Mouse (Mus musculus) cerebellum, adult 11-12 months (tissue): ENCODE measurements around the gene Hsd3b7.

Experiments used
- DNase-seq: peaks from one replicate; pipeline ENCODE4 v3.0.0; 2022

Hsd3b7 gene

DNA sequence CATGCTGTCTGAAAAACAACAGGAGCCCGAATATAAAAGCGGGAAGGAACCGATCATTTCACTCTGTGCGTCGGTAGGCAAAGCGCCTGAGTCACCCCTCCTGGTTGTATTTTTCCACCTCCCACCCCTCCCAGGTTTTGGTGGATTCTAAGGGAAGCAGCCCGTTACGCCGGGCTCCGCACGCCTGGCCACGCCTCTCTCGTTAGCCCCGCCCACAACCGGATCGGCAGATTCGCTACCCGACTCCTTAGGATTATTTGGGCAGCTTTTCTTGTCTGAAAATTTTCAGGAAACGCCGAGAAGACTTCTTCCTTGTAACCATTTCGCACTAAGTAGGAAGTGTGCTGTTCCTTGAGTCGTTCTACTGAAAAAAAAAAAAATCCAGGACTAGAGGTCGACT is 24.0 kb upstream of the Hsd3b7 start, which contains the start of gene Setd1a:
Setd1a (plus strand) TSS at position 245 of the 400 bp plus-strand sequence.
- peak; percentile 90 for DNase-seq

DNA sequence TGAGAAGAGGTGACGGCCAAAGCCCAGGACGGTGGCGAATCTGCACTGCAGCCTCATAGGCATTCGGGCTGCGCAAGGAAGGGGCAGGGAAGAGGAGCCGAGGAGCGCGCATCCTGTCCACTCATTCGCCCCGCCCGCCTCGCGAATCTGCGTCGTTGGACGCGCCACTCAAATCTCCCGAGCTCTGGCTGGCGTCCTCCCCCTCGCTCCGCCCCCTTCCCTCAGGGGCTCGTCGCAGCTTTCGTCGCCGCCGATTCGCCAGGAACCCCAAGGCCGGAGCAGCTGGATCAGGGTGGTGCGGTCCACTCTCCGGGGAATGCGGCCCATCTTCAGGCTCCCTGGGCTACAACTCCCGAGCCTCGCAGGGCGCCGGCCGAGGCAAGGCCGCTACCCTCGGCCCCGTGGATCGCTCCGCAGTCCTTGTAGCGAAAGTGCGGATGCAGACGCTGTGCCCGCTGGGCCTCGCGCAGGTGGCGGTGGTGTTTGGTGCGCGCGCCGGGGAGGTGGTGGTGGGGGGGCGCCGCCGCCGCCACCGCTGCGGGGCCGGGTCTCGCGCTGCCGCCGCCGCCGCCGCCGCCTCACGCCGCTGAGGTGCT is 23.4 kb upstream of the Hsd3b7 start:
- DNase-seq: peak; percentile 97

DNA sequence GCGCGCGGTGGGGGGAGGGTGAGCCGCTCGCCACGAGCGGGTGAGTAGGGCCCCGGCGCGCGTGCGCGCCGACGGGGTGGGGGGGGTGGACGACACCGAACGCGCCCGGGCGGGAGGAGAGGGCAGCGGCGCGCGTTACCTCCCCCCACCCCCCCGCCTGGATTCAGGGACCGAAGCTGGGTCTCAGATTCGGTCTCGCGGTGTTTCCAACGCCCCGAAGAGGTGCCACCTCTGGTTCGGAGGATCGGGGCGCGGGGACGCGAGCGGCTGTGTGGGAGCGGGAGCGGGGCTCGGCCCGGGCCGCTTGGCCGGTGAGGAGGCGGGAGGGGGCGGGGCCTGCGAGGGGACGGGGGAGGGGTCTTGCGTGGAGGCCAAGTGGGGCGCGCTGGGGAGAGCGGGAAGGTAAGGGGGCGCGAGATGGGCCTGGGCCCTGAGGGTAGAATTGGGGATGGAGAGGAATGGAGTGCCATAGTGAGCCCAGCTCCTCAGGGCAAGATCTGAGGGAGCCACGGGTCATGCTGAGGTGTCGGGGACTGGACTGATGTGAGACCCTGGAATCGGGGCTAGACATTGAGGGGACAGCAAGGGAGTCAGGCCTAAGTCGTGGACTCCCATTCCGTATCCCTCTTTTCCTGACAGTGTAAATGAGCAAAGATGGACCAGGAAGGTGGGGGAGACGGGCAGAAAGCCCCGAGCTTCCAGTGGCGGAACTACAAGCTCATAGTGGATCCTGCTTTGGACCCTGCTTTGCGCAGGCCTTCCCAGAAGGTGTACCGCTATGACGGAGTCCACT is 22.7 kb upstream of the Hsd3b7 start:
- DNase-seq: peak; percentile 74

DNA sequence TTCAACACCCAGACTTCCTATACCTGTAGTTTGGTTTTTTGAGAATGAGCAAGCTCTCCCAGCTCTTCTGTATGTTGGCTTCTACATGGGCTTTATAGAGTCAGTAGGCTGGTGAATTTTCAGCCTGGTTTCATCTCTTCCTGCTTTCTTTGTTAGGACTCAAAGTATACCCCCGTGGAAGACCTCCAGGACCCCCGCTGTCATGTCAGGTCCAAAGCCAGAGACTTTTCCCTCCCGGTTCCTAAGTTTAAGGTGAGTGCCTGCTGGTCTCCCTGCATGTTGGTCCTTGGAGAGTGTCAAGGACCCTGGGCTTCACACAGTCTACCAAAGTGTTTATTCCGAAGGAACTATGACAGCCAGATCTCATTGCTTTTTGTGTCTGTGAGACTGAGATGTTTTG is 22.1 kb upstream of the Hsd3b7 start:
- DNase-seq: peak; percentile 55

DNA sequence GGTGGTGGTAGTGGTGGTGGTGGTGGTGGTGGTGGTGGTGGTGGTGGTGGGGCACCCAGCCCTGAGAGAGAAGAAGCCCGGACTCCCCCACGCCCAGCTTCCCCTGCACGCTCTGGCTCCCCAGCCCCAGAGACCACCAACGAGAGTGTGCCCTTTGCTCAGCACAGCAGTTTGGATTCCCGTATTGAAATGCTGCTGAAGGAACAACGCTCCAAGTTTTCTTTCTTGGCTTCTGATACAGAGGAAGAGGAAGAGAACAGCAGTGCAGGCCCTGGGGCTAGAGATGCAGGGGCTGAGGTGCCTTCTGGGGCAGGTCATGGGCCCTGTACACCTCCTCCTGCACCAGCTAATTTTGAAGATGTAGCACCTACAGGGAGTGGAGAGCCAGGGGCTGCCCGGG is 15.1 kb upstream of the Hsd3b7 start, which contains the start of gene Gm49388:
Gm49388 (plus strand) TSS at position 301 of the 400 bp plus-strand sequence.
- DNase-seq: no peak

DNA sequence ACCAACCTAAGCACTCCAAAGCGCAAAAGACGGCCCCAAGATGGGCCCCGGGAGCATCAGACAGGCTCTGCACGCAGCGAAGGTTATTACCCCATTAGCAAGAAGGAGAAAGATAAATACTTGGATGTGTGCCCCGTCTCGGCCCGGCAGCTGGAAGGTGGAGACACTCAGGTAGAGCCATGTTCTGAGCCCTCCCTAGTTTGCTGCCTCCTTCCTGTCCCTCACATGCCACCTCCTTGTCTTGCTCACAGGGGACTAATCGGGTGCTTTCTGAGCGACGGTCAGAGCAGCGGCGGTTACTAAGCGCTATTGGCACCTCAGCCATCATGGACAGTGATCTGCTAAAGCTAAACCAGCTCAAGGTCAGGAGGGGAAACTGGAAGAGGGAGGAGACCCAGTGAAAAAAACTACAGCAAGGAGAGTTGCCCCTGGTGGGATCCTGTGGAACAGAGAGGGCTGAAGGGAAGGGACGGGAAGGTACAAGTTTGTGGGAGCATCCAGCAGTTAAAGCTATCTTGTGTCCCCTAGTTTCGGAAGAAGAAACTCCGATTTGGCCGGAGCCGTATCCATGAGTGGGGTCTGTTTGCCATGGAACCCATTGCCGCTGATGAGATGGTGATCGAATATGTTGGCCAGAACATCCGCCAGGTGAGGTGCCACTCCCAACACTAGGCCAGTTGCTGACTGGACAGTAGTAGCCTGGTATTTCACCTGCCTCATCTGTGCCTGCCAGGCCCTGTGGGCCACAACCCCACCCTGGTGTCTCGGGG is 3.1 kb upstream of the Hsd3b7 start:
- peak; percentile 60 for DNase-seq

DNA sequence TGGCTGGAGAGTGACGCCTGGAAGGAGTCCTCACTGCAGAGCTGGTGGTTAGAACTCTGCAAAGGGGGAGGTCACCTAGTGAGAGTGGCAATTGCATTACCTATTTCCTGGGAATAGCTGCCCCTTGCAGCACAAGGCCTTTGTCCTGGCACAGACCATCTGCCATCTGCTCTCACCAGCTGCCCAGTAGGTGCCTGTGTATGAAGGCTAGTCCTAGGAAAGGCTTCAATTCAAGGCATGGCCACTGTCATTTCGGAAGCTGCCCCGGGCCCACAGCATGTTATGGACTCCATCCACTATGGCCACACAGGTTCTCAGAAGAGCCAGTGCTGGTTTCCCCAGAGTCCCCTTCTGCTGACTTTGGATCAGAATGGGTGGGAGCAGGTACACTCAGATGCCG is 1.8 kb upstream of the Hsd3b7 start:
- DNase-seq: peak; percentile 97

DNA sequence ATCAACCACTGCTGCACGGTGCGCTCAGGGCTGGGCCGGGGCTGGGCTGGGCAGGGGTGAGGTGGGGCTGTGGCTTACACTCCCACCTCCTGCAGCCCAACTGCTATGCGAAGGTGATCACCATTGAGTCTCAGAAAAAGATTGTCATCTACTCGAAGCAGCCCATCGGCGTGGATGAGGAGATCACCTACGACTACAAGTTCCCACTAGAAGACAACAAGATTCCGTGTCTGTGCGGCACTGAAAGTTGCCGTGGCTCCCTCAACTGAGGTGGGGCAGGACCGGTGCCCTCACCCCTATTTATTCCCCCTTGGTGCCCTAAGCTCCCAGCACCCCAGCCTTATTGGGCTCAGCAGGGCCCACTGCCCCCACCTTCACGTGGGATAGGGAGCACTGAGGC is 1.2 kb upstream of the Hsd3b7 start:
- DNase-seq: no peak

DNA sequence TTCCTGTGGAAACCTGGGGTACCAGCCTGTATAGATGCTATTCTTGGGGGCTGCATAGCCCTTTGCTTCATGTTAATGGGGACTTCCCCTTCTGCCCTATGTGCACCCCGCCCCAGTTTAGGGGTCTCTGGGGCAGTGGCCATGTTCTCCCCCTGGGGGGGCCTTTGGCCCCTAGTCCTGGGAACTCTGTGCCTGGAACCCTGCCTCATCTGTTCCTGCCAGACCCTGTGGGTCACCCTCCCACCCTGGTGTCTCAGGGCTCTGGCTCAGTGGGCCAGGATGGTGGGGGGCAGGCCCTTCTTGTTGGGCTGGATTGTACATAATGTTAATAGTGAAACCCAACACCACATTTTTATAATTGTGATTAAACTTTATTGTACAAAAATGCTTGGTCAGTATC is 666 bp upstream of the Hsd3b7 start:
- DNase-seq: peak; percentile 72

DNA sequence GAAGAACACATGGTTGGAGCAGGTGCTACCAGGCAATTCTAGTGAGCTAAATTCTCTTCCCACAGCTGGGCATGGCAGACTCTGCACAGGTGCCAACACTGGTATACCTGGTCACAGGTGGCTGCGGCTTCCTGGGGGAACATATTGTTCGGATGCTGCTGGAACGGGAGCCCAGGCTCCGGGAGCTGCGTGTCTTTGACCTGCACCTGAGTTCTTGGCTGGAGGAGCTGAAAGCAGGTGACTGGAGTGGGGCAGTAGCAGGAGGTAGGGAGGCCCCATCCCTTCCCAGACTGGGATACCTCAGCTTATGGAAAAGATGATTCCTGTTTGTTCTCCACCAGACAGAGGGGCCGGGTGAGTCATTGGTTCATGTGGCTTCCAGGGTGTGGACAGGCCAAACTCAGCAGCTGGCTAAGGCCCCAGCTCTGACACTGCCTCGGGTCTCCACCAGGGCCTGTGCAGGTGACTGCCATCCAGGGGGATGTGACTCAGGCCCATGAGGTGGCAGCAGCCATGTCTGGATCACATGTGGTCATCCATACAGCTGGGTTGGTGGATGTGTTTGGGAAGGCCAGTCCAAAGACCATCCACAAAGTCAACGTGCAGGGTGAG is 712 bp downstream of the Hsd3b7 start:
- DNase-seq: peak; percentile 75

DNA sequence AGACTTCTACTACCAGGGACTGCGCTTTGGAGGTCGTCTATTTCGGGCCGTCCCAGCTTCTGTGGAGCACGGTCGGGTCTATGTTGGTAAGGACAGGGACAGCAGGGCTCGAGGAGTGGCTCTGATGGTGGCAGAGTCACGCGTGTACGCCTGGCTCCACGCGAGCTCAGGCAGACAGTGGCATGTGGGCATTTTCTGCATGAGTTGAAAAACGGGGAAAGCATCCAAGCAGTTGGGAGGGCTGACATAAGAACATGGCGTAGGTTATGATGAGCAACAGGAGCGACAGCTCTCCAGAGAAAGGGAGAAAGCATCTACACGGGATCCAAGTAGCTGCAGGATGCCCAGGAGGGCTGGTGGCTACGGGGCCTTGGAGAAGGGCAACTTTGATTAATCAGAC is 1.9 kb downstream of the Hsd3b7 start:
- DNase-seq: peak; percentile 90

DNA sequence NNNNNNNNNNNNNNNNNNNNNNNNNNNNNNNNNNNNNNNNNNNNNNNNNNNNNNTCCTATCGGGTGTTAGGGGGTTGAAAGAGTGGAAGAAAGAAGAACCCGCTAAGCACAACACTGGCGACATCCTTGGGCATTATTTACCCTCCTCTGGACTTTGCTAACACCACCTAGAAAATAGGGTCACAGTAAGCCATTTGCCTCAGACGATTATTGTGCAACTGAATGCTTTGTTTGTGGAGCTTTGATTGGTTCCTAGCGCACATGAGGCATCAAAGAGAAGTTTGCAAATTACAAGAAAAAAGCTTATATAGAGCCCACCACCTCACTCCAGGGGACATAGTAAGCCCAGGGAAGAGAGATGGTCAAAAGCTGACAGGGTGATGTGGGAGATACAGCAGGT is 8.4 kb downstream of the Hsd3b7 start:
- DNase-seq: no peak

DNA sequence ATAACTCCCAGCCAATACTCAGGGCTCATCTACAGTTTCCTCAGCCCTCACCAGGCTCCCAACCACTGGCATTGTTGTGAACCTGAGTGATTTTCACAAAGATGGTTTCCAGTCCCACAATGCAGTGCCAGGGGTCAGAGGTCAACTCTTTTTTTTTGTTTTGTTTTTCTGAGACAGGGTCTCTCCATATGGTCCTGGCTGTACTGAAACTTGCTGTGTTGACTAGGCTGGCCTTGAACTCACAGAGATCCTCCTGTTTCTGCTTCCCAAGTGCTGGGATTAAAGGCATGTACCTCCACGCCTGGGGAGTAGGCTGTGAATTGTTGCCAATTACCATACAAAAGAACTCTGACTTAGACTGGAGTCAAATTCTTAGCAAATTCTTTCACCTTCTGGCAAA is 9.4 kb downstream of the Hsd3b7 start:
- no peak for DNase-seq

DNA sequence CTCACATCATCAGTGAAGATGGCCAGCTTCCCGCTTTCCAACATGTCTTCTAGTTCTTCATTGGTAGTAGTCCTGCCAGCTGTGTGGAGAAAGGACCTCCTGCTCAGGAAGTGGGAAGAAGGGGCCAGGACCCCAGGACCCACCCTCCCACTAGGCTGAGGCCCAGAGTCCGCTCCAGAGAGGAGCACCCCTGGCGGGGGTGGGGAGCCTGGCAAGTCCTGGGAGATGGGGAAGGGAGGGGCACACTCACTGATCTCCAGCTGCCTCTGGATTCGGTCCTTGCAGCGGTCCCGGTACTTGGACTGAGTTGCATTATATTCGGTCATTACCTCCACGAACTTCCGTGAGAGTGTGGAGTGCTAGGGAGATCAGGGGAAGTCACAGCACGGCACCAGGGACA is 10.2 kb downstream of the Hsd3b7 start:
- DNase-seq: no peak

DNA sequence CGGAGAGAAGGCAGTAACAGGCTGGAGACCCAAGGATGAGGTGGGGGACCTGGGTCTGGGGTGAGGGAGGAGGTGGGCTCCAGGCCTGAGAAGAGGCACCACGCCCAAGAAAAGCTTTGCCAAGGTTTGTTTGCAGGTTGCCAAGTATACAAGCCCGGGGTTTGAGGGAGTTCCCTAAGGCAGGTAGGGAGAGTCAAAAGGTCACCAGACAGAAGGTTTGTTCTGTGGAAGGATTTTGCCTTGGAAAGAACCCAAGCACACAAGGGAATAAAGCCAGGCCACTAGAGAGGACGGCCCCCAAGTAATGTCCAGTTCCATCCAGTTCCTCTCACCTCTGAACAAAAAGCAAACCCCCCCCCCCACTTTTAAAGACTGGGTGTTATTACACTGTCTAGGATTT is 10.8 kb downstream of the Hsd3b7 start:
- DNase-seq: peak; percentile 45

DNA sequence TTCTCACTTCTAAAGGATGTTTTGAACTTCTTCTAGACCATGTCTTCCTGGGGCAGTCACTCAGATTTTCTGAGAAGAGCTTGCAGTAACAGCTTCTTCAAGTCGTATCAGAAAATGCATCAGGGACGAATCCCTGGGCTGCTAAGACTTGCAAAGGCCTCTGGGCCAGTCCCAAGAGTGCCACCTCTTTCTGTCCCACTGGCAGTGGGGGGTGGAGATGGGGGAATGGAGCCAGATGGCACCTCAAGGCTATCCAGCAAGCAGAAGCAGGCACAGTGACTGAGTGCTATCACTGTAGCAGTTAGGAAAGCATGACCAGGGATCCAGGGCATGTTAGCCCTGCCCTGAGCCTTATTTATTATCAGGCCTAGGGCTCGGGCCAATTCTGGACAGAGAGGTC is 11.9 kb downstream of the Hsd3b7 start:
- DNase-seq: peak; percentile 64

DNA sequence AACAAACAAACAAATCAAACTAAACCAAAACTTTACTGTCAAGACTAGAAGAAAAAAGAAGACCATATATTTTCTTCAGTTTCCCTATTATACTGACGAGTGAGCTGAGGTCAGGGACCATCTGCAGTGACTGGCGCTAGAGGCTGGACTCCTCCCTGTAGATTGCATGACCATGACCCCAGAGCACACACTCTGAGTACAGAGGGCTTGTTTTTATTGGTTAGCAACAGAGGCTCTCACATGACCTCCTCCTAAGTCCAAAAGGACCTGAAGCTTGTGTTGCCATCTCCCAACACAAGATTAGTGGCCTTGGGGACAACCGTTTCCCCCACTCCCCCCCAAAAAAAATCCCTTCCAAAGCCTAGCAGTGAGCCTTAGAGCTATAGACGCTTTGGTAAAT is 13.4 kb downstream of the Hsd3b7 start:
- no peak for DNase-seq

DNA sequence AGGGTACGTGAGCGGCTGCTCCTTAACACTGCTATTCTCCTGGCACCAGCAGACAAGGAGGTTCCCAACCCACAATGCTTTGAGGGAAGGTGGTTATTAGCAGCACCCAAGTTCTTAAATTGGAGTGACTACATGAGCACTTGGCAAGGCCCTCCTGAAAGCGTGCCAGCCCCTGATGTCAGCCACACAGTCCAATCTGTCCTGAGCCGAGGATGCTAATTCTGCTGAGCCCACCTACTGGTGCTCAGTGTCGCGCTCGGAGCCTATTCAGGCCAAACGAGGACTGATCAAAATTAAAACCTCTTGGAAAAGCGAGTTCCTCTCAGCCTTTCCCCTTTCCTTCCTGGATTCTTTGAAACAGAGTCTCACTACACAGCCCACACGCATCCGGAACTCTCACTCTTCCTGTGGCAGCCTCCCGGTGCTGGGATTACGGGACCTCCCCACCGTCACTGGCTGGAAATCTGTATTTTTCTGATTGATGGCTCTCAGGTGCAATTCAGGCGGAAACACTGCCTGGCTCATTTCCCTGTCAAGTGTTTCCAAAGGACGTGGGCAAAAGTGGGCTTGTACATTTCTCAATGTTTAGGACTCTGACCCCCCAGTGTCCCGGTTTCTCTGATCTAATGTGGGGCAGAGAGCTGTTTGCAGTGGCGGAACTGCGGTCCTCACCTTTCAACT is 14.0 kb downstream of the Hsd3b7 start:
- DNase-seq: peak; percentile 97

DNA sequence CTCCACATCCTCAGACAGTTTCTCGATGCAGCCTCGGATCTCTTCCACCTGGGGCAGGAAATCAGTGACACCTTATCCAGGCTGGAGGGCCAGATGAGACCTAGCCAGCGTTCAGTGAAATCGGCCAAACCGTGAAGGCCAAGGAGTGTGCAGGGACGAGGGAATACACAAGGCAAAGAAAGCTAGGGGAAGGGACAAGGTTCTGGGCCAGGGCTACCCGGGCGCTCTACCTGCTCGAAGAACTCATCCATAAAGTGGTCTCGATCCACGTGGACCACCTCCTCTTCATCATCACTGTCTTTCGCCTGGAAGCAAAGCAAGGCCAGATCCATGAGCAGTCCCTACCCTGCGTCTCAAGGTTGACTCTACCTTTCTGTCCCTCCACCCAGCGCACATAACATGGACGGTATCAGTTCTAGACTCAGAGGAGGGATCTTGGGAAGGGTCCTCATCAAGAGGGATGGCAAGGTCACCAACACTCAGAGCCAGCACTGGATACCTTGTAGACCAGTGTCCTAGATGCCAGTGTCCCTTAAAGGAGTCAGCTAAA is 14.8 kb downstream of the Hsd3b7 start:
- DNase-seq: peak; percentile 34

DNA sequence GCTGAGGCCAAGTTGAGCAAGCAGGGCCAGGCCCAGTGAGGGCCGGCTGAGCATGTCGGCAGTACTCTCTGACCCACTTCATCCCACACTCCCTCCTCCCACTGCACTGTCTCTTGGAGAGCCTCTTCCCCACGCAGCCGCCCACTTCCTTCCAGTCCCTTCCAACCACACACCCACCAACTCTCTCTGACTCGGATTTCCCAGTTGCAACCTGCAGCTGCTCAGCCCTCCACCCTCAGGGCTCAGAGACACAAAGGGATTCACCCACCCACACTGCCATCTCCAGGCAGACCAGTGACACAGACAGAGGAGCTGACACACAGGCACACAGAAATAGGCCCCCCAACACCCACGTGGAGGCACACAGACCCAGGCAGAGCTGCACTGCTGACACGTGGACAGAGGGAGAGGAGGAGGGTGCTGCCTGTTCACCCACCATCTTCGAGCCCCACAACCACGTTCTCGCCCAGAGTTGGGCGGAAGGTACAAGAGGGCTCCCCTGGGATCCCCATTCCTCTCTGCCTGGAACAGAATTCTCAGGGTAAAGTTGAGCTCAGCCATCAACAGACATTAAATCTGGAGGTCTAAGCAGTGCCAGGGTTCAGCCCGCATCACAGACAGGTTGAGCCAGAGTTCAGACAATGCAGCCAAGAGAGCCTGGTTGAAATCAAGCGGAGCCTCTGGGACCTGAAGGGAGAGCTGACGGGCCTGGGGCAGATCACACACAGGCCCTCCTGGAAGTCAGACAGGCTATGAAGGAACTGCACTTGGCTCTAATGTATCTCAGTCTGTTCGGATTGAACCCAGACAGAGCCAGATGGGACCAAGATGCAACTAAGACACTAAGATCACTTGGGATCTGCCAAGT is 15.8 kb downstream of the Hsd3b7 start:
- DNase-seq: peak; percentile 70

DNA sequence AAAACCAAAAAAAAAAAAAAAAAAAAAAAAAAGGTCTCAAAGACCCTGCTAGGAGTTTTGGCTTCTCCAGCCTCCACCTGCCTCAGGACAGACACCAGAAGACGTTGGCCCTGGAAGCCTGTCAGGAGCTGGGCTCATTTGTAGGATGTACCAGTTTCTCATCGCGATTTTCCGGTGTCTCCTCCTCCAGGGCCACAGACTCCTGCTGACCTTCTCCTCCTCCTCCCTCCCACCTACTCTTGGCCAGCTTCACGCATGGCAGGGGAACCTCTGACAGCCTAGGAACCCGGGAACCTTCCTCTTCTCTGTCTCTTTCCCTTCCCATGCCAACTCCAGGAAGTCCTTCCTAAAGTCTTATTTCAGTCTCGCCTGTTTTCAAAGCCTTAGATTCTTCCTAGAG is 16.6 kb downstream of the Hsd3b7 start:
- peak; percentile 51 for DNase-seq
